Mouse (Mus musculus): Measurements from ENCODE around the gene Thsd7b. TPM values are rescaled to one million over a fixed set of nuclear protein-coding genes. Genes with fewer than 3 reads are reported as not detected.

Gene Thsd7b
- polyA plus RNA-seq, 1 experiment from 2014 or later: 0.69 TPM

- H3K9me3 ChIP-seq (ENCODE audit: control insufficient read depth, low read length): no peaks in the 10 kb centered on the region
- H3K4me3 ChIP-seq (ENCODE audit: low read length): no peak overlapping the region
- H3K27me3 ChIP-seq (ENCODE audit: control insufficient read depth, insufficient read depth, low read length): no peaks in the 10 kb centered on the region
- H3K36me3 ChIP-seq (ENCODE audit: control insufficient read depth, insufficient read depth, low read length): no peaks in the 10 kb centered on the region
- H3K4me2 ChIP-seq (replicated peaks; ENCODE audit: low read depth, low read length): no peak overlapping the region
- H3K27ac ChIP-seq (ENCODE audit: low read depth, low read length): no peak overlapping the region
- ATAC-seq (ENCODE audit: low FRiP score, low TSS enrichment): no peak
- WGBS: 89% methylated on average over 3 of the region's 3 CpGs
- no peaks in the 10 kb centered on the region for H3K4me1 ChIP-seq (ENCODE audit: control insufficient read depth, insufficient read depth, low read length)
- no peak overlapping the region for H3K9ac ChIP-seq (ENCODE audit: low read depth, low read length)
These were observed 218.0 kb downstream of the Thsd7b start for GRCm38 (mm10) chr1:129491136-129491535.

GRCm38 (mm10) chr1:129493929-129494328 lies 220.8 kb downstream of the Thsd7b start:
- 83% methylated on average over 1 of the region's 1 CpGs for WGBS
- H3K9me3 ChIP-seq (ENCODE audit: control insufficient read depth, low read length): no peaks in the 10 kb centered on the region
- H3K27me3 ChIP-seq (ENCODE audit: control insufficient read depth, insufficient read depth, low read length): no peaks in the 10 kb centered on the region
- no peak overlapping the region for H3K27ac ChIP-seq (ENCODE audit: low read depth, low read length)
- no peaks in the 10 kb centered on the region for H3K36me3 ChIP-seq (ENCODE audit: control insufficient read depth, insufficient read depth, low read length)
- no peak for ATAC-seq (ENCODE audit: low FRiP score, low TSS enrichment)
- no peak overlapping the region for H3K4me2 ChIP-seq (replicated peaks; ENCODE audit: low read depth, low read length)
- H3K4me3 ChIP-seq (ENCODE audit: low read length): no peak overlapping the region
- H3K9ac ChIP-seq (ENCODE audit: low read depth, low read length): no peak overlapping the region
- H3K4me1 ChIP-seq (ENCODE audit: control insufficient read depth, insufficient read depth, low read length): no peaks in the 10 kb centered on the region

- WGBS: 82% methylated on average over 3 of the region's 3 CpGs
These were observed 228.6 kb downstream of the Thsd7b start for GRCm38 (mm10) chr1:129501707-129502106.

DNA sequence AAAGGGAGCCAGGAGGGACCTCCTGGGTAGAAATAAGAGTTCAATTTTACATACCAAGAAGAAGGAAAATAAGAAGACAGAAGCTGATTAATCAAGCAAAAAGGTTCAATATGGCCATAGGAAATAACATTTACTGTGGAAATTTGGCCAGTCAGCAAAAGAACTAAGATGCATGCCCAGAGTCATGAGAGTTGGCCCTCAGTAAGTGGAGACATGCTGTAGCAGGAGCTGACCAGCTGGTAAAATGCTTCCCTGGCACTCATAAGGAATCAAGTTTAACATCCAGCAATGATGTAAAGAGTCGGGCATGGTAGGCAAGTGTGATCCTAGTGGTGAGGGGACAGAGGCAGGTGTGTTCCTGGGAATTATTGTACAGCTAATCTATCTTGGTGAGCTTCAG lies 243.3 kb downstream of the Thsd7b start:
- Histone ChIP-seq H3K4me1 (ENCODE audit: control insufficient read depth, insufficient read depth, low read length) (no peaks in the 10 kb centered on the region), H3K36me3 (ENCODE audit: control insufficient read depth, insufficient read depth, low read length) (no peaks in the 10 kb centered on the region), H3K9me3 (ENCODE audit: control insufficient read depth, low read length) (no peaks in the 10 kb centered on the region), H3K27ac (ENCODE audit: low read depth, low read length) (no peak overlapping the region), H3K9ac (ENCODE audit: low read depth, low read length) (no peak overlapping the region), H3K4me2 (replicated peaks; ENCODE audit: low read depth, low read length) (no peak overlapping the region), H3K27me3 (ENCODE audit: control insufficient read depth, insufficient read depth, low read length) (no peaks in the 10 kb centered on the region), H3K4me3 (ENCODE audit: low read length) (no peak overlapping the region)
- WGBS: 96% methylated on average over 1 of the region's 1 CpGs
- ATAC-seq (ENCODE audit: low FRiP score, low TSS enrichment): no peak

More at GRCm38 (mm10) chr1:129501707-129502106, 228.6 kb downstream of the Thsd7b start:
- Histone ChIP-seq H3K9me3 (ENCODE audit: control insufficient read depth, low read length) (no peaks in the 10 kb centered on the region), H3K27ac (ENCODE audit: low read depth, low read length) (no peak overlapping the region), H3K27me3 (ENCODE audit: control insufficient read depth, insufficient read depth, low read length) (no peaks in the 10 kb centered on the region), H3K9ac (ENCODE audit: low read depth, low read length) (no peak overlapping the region), H3K4me1 (ENCODE audit: control insufficient read depth, insufficient read depth, low read length) (no peaks in the 10 kb centered on the region), H3K4me2 (replicated peaks; ENCODE audit: low read depth, low read length) (no peak overlapping the region), H3K4me3 (ENCODE audit: low read length) (no peak overlapping the region), H3K36me3 (ENCODE audit: control insufficient read depth, insufficient read depth, low read length) (no peaks in the 10 kb centered on the region)
- no peak for ATAC-seq (ENCODE audit: low FRiP score, low TSS enrichment)

DNA sequence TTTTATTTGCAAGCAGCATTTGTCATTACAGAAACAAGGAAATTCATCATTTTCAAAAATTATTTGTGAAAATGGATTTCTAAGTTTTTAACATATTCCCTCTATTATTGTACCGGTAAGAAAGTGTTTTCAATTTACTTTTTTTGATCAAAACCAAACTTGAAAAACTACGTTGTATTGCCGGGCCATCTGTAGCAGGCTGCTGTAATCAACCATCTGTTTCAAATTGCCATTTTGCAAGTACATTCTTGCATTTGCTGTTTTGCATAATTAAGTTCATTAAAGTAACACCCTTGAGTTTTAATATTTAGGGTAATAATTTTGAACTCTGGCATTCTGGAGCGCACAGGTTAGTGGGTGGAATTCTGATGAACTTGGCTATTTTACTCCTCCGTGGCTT lies 246.6 kb downstream of the Thsd7b start:
- no peaks in the 10 kb centered on the region for H3K9me3 ChIP-seq (ENCODE audit: control insufficient read depth, low read length)
- WGBS: 90% methylated on average over 5 of the region's 5 CpGs
- H3K4me1 ChIP-seq (ENCODE audit: control insufficient read depth, insufficient read depth, low read length): no peaks in the 10 kb centered on the region
- no peak overlapping the region for H3K27ac ChIP-seq (ENCODE audit: low read depth, low read length)
- H3K9ac ChIP-seq (ENCODE audit: low read depth, low read length): no peak overlapping the region
- no peak overlapping the region for H3K4me3 ChIP-seq (ENCODE audit: low read length)
- H3K27me3 ChIP-seq (ENCODE audit: control insufficient read depth, insufficient read depth, low read length): no peaks in the 10 kb centered on the region
- ATAC-seq (ENCODE audit: low FRiP score, low TSS enrichment): no peak
- H3K36me3 ChIP-seq (ENCODE audit: control insufficient read depth, insufficient read depth, low read length): no peaks in the 10 kb centered on the region
- H3K4me2 ChIP-seq (replicated peaks; ENCODE audit: low read depth, low read length): no peak overlapping the region

- H3K4me3 ChIP-seq (ENCODE audit: low read length): no peak overlapping the region
- H3K36me3 ChIP-seq (ENCODE audit: control insufficient read depth, insufficient read depth, low read length): no peaks in the 10 kb centered on the region
- H3K27ac ChIP-seq (ENCODE audit: low read depth, low read length): no peak overlapping the region
- 88% methylated on average over 2 of the region's 2 CpGs for WGBS
- H3K4me1 ChIP-seq (ENCODE audit: control insufficient read depth, insufficient read depth, low read length): no peaks in the 10 kb centered on the region
- no peak overlapping the region for H3K4me2 ChIP-seq (replicated peaks; ENCODE audit: low read depth, low read length)
- H3K9ac ChIP-seq (ENCODE audit: low read depth, low read length): no peak overlapping the region
- no peak for ATAC-seq (ENCODE audit: low FRiP score, low TSS enrichment)
- H3K9me3 ChIP-seq (ENCODE audit: control insufficient read depth, low read length): no peaks in the 10 kb centered on the region
- H3K27me3 ChIP-seq (ENCODE audit: control insufficient read depth, insufficient read depth, low read length): no peaks in the 10 kb centered on the region
These were observed 253.9 kb downstream of the Thsd7b start for GRCm38 (mm10) chr1:129526967-129527366.

GRCm38 (mm10) chr1:129532206-129532605 lies 259.1 kb downstream of the Thsd7b start:
- Histone ChIP-seq H3K9me3 (ENCODE audit: control insufficient read depth, low read length) (no peaks in the 10 kb centered on the region), H3K27ac (ENCODE audit: low read depth, low read length) (no peak overlapping the region), H3K9ac (ENCODE audit: low read depth, low read length) (no peak overlapping the region), H3K4me2 (replicated peaks; ENCODE audit: low read depth, low read length) (no peak overlapping the region), H3K4me3 (ENCODE audit: low read length) (no peak overlapping the region), H3K36me3 (ENCODE audit: control insufficient read depth, insufficient read depth, low read length) (no peaks in the 10 kb centered on the region), H3K27me3 (ENCODE audit: control insufficient read depth, insufficient read depth, low read length) (no peaks in the 10 kb centered on the region), H3K4me1 (ENCODE audit: control insufficient read depth, insufficient read depth, low read length) (no peaks in the 10 kb centered on the region)
- ATAC-seq (ENCODE audit: low FRiP score, low TSS enrichment): no peak
- WGBS: 94% methylated on average over 3 of the region's 3 CpGs

DNA sequence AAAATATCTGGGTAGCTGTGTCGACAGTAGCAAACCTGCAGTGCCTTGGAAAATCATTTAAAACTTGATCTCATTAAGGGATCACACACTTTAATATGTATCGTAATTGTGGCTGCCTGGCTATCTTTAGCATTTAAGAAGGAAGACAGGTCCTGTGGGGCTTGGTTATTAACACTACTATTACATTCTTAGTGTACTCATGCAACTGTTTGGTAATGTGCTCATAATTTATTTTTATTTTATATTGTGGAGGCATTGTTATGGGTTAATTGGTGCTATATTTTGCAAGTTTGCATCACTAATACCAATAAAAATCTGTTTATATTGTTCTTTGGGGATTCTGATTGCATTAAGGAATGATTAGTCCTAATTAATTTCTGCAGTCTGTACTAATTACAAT lies 265.4 kb downstream of the Thsd7b start:
- ATAC-seq (ENCODE audit: low FRiP score, low TSS enrichment): no peak
- H3K9ac ChIP-seq (ENCODE audit: low read depth, low read length): no peak overlapping the region
- no peak overlapping the region for H3K4me2 ChIP-seq (replicated peaks; ENCODE audit: low read depth, low read length)
- no peak overlapping the region for H3K27ac ChIP-seq (ENCODE audit: low read depth, low read length)
- H3K4me1 ChIP-seq (ENCODE audit: control insufficient read depth, insufficient read depth, low read length): no peaks in the 10 kb centered on the region
- no peak overlapping the region for H3K4me3 ChIP-seq (ENCODE audit: low read length)
- no peaks in the 10 kb centered on the region for H3K9me3 ChIP-seq (ENCODE audit: control insufficient read depth, low read length)
- no peaks in the 10 kb centered on the region for H3K27me3 ChIP-seq (ENCODE audit: control insufficient read depth, insufficient read depth, low read length)
- 79% methylated on average over 2 of the region's 2 CpGs for WGBS
- H3K36me3 ChIP-seq (ENCODE audit: control insufficient read depth, insufficient read depth, low read length): no peaks in the 10 kb centered on the region

DNA sequence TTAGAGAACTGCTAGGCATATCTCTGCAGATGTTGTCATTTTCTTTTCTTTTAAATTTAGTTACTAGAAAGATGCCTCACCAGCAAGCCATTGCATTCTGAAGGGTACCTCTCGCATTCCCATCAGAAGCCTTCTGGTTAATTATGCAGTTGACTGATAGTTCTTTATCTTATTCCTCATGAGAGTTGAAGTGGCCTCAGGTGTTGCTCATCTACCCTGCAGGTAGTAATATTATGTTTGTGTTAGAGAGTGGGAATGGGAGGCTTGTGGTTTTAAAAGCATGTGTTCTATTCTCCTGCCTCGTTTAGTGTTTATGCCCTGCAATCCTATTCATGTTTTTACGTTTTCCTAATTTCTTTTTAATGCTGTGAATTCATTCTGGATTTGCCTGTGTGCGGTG lies 265.9 kb downstream of the Thsd7b start:
- H3K4me2 ChIP-seq (replicated peaks; ENCODE audit: low read depth, low read length): no peak overlapping the region
- H3K9me3 ChIP-seq (ENCODE audit: control insufficient read depth, low read length): no peaks in the 10 kb centered on the region
- H3K27ac ChIP-seq (ENCODE audit: low read depth, low read length): no peak overlapping the region
- H3K4me3 ChIP-seq (ENCODE audit: low read length): no peak overlapping the region
- no peaks in the 10 kb centered on the region for H3K27me3 ChIP-seq (ENCODE audit: control insufficient read depth, insufficient read depth, low read length)
- no peak for ATAC-seq (ENCODE audit: low FRiP score, low TSS enrichment)
- H3K9ac ChIP-seq (ENCODE audit: low read depth, low read length): no peak overlapping the region
- no peaks in the 10 kb centered on the region for H3K36me3 ChIP-seq (ENCODE audit: control insufficient read depth, insufficient read depth, low read length)
- 88% methylated on average over 4 of the region's 4 CpGs for WGBS
- no peaks in the 10 kb centered on the region for H3K4me1 ChIP-seq (ENCODE audit: control insufficient read depth, insufficient read depth, low read length)

DNA sequence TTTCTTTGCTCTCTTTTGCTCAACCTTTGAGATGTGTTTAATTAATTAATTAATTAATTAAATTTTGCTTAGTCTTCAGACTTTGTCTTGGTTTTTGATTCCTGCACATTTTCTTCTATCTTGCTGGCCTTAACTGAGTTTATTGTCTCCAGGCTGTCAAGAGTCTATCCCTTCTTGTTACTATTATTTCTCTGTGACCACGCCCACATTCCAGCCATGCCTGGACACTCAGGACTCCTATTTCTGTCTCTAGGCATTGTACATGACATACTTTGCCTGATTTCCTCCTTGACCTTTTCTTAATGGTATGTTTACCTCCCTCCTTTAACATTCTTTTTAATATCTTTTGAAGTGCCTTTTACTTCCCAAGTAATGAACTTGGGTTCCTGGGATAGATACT lies 267.6 kb downstream of the Thsd7b start:
- Histone ChIP-seq H3K36me3 (ENCODE audit: control insufficient read depth, insufficient read depth, low read length) (no peaks in the 10 kb centered on the region), H3K4me2 (replicated peaks; ENCODE audit: low read depth, low read length) (no peak overlapping the region), H3K9ac (ENCODE audit: low read depth, low read length) (no peak overlapping the region), H3K9me3 (ENCODE audit: control insufficient read depth, low read length) (no peaks in the 10 kb centered on the region), H3K4me3 (ENCODE audit: low read length) (no peak overlapping the region), H3K27me3 (ENCODE audit: control insufficient read depth, insufficient read depth, low read length) (no peaks in the 10 kb centered on the region), H3K4me1 (ENCODE audit: control insufficient read depth, insufficient read depth, low read length) (no peaks in the 10 kb centered on the region), H3K27ac (ENCODE audit: low read depth, low read length) (no peak overlapping the region)
- WGBS: 71% methylated on average over 1 of the region's 1 CpGs
- ATAC-seq (ENCODE audit: low FRiP score, low TSS enrichment): peak; percentile 24; the same call in 1 of the 2 replicates
